Mouse (Mus musculus) intestine, postnatal 0 days (tissue): ENCODE results near the gene Col1a2. TPM values are rescaled to one million over a fixed set of nuclear protein-coding genes. Genes with fewer than 3 reads are reported as not detected.

Experiments
- ATAC-seq: fragments of 200-750 bp; cut with Nextera tagmentation; 2 replicates; pipeline ENCODE4 v1.8.0; 2017; ENCODE audit warnings: mild to moderate bottlenecking, moderate TSS enrichment, moderate library complexity
- H3K27ac ChIP-seq: fragments of 300-500 bp; sonication (generic); 2 replicates; pipeline ENCODE4 v1.5.1; 2014; ENCODE audit warnings: mild to moderate bottlenecking, low read depth, low read length, moderate library complexity
- H3K27me3 ChIP-seq: fragments of 300-500 bp; sonication (generic); replicated peaks from 2 replicates; pipeline ENCODE4 v1.6.1; 2014; ENCODE audit warnings: low read length, mixed read lengths; ENCODE audit not compliant: control insufficient read depth, insufficient read depth
- H3K36me3 ChIP-seq: fragments of 300-500 bp; sonication (generic); 2 replicates; pipeline ENCODE4 v1.6.1; 2014; ENCODE audit warnings: mild to moderate bottlenecking, moderate library complexity; ENCODE audit not compliant: control insufficient read depth, insufficient read depth
- H3K4me1 ChIP-seq: fragments of 300-500 bp; sonication (generic); replicated peaks from 2 replicates; pipeline ENCODE4 v1.6.1; 2014; ENCODE audit warnings: antibody characterized with exemption, low read length, mixed read lengths; ENCODE audit not compliant: control insufficient read depth, insufficient read depth
- H3K4me2 ChIP-seq: fragments of 300-500 bp; sonication (generic); replicated peaks from 2 replicates; pipeline ENCODE4 v1.6.1; 2014; ENCODE audit warnings: low read depth, mild to moderate bottlenecking, moderate library complexity
- H3K4me3 ChIP-seq: fragments of 300-500 bp; sonication (generic); 2 replicates; pipeline ENCODE4 v1.5.1; 2014; ENCODE audit warnings: low read depth, low read length
- H3K9ac ChIP-seq: fragments of 300-500 bp; sonication (generic); 2 replicates; pipeline ENCODE4 v1.6.1; 2014; ENCODE audit warnings: mild to moderate bottlenecking, low read depth, low read length
- H3K9me3 ChIP-seq: fragments of 300-500 bp; sonication (generic); 2 replicates; pipeline ENCODE4 v1.6.1; 2016; ENCODE audit warnings: mixed run types; ENCODE audit not compliant: control insufficient read depth
- CTCF ChIP-seq: sonication (generic); IDR thresholded peaks from 2 replicates; pipeline ENCODE4 v1.5.1; 2016; ENCODE audit warnings: low read depth, mild to moderate bottlenecking, control low read depth, antibody characterized with exemption, moderate library complexity
- WGBS: fragments of 180-500 bp; shearing (Covaris S2); extraction: QIAGEN DNeasy Blood & Tissue Kit; methylation state at CpG from one replicate; pipeline ENCODE4 v1.1.7; 2014; 5-methylcytosine and 5-hydroxymethylcytosine counted together
- polyA plus RNA-seq: library from polyadenylated mRNA; unstranded; fragments of >200 nt; fragmentation: Nextera tagmentation; extraction: Ambion mirVana; gene quantifications from 2 replicates; pipeline ENCODE4 v1.2.1, GENCODE M21; 2015

Gene Col1a2
- polyA plus RNA-seq, 1 experiment from 2014 or later: 193 TPM

GRCm38 (mm10) chr6:4563477-4563876 lies 58.9 kb downstream of the Col1a2 start:
- Histone ChIP-seq H3K36me3 (no peaks in the 10 kb centered on the region), H3K27me3 (no peaks in the 10 kb centered on the region), H3K9ac (no peak overlapping the region), H3K4me3 (no peak overlapping the region), H3K27ac (no peak overlapping the region), H3K4me2 (no peak overlapping the region), H3K4me1 (no peaks in the 10 kb centered on the region), H3K9me3 (no peaks in the 10 kb centered on the region)
- 73% methylated on average over 5 of the region's 5 CpGs for WGBS
- ATAC-seq: no peak
- no peak for TF ChIP-seq CTCF

- WGBS: 55% methylated on average over 4 of the region's 4 CpGs
- Histone ChIP-seq H3K36me3 (no peaks in the 10 kb centered on the region), H3K27ac (no peak overlapping the region), H3K4me3 (no peak overlapping the region), H3K9ac (no peak overlapping the region), H3K27me3 (no peaks in the 10 kb centered on the region), H3K9me3 (no peaks in the 10 kb centered on the region), H3K4me1 (no peaks in the 10 kb centered on the region), H3K4me2 (no peak overlapping the region)
- TF ChIP-seq CTCF: no peak
- no peak for ATAC-seq
These were observed 65.8 kb downstream of the Col1a2 start for GRCm38 (mm10) chr6:4570412-4570811.

DNA sequence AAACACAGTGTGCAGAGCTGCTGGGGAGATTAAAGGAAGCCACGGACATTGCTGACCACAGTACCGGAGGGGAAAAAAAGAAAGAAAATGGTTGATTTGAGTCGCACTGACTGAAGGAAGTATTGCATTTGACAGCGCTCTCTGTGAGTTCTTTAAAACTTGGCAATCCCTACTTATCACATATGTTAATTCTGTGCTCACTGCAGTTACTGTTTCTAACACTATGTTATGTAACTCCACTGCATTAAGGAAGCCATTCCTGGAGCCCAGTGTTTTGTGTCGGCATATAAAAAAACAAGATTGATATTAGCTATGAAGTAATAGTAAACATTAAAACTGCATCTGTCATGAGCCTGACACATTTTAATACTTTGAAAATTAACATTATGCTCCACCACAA lies 73.1 kb downstream of the Col1a2 start:
- H3K4me1 ChIP-seq: peaks cover 3% of the 10 kb centered on the region; the same call in 1 of the 2 replicates
- no peak overlapping the region for H3K27ac ChIP-seq
- no peaks in the 10 kb centered on the region for H3K9me3 ChIP-seq
- TF ChIP-seq CTCF: no peak
- no peaks in the 10 kb centered on the region for H3K27me3 ChIP-seq
- no peak overlapping the region for H3K4me3 ChIP-seq
- no peaks in the 10 kb centered on the region for H3K36me3 ChIP-seq
- 32% methylated on average over 5 of the region's 5 CpGs for WGBS
- no peak overlapping the region for H3K9ac ChIP-seq
- H3K4me2 ChIP-seq: peak overlapping the region; percentile 32; the same call in 1 of the 2 replicates
- no peak for ATAC-seq

GRCm38 (mm10) chr6:4578343-4578742 lies 73.7 kb downstream of the Col1a2 start:
- no peak overlapping the region for H3K27ac ChIP-seq
- no peaks in the 10 kb centered on the region for H3K36me3 ChIP-seq
- peaks cover 3% of the 10 kb centered on the region; the same call in 1 of the 2 replicates for H3K4me1 ChIP-seq
- no peak for TF ChIP-seq CTCF
- no peak for ATAC-seq
- no peaks in the 10 kb centered on the region for H3K9me3 ChIP-seq
- no peak overlapping the region for H3K9ac ChIP-seq
- WGBS: 83% methylated on average over 6 of the region's 6 CpGs
- no peaks in the 10 kb centered on the region for H3K27me3 ChIP-seq
- H3K4me3 ChIP-seq: no peak overlapping the region
- H3K4me2 ChIP-seq: no peak overlapping the region

DNA sequence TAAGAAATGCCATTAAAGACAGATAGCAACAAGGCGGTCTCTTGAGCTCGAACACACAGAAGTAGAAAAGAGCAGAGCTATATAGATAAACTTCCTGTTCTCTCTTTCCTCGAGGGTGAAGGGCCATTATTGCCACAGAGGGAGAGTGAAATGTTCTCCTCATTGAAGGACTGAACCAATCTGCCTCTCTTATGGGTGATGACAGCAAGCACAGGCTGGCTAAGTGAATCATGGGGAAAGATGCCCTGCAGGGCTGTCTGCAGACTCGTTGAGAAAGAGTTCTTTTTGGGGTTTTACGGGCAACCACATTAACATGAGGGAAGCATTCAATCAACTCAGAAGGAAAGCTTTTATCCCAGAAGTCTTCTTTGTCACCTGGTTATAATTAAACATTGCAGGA lies 75.0 kb downstream of the Col1a2 start:
- Histone ChIP-seq H3K27me3 (no peaks in the 10 kb centered on the region), H3K9me3 (no peaks in the 10 kb centered on the region), H3K36me3 (no peaks in the 10 kb centered on the region), H3K4me1 (peaks cover 3% of the 10 kb centered on the region; the same call in 1 of the 2 replicates), H3K4me3 (no peak overlapping the region), H3K27ac (no peak overlapping the region), H3K9ac (no peak overlapping the region), H3K4me2 (no peak overlapping the region)
- TF ChIP-seq CTCF: no peak
- ATAC-seq: no peak
- 60% methylated on average over 5 of the region's 5 CpGs for WGBS

- H3K36me3 ChIP-seq: no peaks in the 10 kb centered on the region
- H3K9me3 ChIP-seq: no peaks in the 10 kb centered on the region
- TF ChIP-seq CTCF: no peak
- H3K27ac ChIP-seq: no peak overlapping the region
- no peak overlapping the region for H3K4me3 ChIP-seq
- no peaks in the 10 kb centered on the region for H3K4me1 ChIP-seq
- no peak overlapping the region for H3K4me2 ChIP-seq
- no peaks in the 10 kb centered on the region for H3K27me3 ChIP-seq
- H3K9ac ChIP-seq: no peak overlapping the region
- 37% methylated on average over 6 of the region's 6 CpGs for WGBS
- ATAC-seq: no peak
These were observed 78.9 kb downstream of the Col1a2 start for GRCm38 (mm10) chr6:4583485-4583884.

GRCm38 (mm10) chr6:4587946-4588345 lies 83.3 kb downstream of the Col1a2 start:
- H3K36me3 ChIP-seq: no peaks in the 10 kb centered on the region
- 84% methylated on average over 4 of the region's 4 CpGs for WGBS
- H3K9me3 ChIP-seq: no peaks in the 10 kb centered on the region
- no peak overlapping the region for H3K4me2 ChIP-seq
- no peaks in the 10 kb centered on the region for H3K27me3 ChIP-seq
- no peak for TF ChIP-seq CTCF
- no peak overlapping the region for H3K27ac ChIP-seq
- H3K4me3 ChIP-seq: no peak overlapping the region
- no peak overlapping the region for H3K9ac ChIP-seq
- H3K4me1 ChIP-seq: no peaks in the 10 kb centered on the region
- ATAC-seq: no peak
